In genomic region chr6:85331736-85332135, GRCm38 (mm10) we compare ENCODE assay signal across 8 mouse cellular contexts. TPM values are rescaled to one million over a fixed set of nuclear protein-coding genes. Genes with fewer than 3 reads are reported as not detected.
DNase-seq lines count a peak whose midpoint lies in the region; ATAC-seq and TF ChIP-seq lines count a peak whose summit lies in the region.

No protein-coding gene starts in this region.

- peak overlapping the region; percentile 79 for H3K4me3 ChIP-seq in kidney, postnatal 0 days (replicated peaks; ENCODE audit: low read depth, low read length)
- H3K4me3 ChIP-seq in embryonic facial prominence, embryonic 12.5 days, result peak overlapping the region; percentile 57; the same call in 1 of the 2 replicates
- H3K4me3 ChIP-seq in myocyte, result peak overlapping the region; percentile 80

- TF ChIP-seq POLR2A in myocyte (IDR thresholded peaks at IDR 0.05; ENCODE audit: insufficient read length, low read depth), result no peak

- H3K27me3 ChIP-seq in kidney, postnatal 0 days (ENCODE audit: insufficient read depth, low read length), result no peaks in the 10 kb centered on the region
- peaks cover 11% of the 10 kb centered on the region; the same call in 1 of the 2 replicates for H3K27me3 ChIP-seq in embryonic facial prominence, embryonic 12.5 days
- no peaks in the 10 kb centered on the region for H3K27me3 ChIP-seq in myocyte (ENCODE audit: control insufficient read depth, insufficient read depth, insufficient read length)

- WGBS in kidney, postnatal 0 days, result 25% methylated on average over 8 of the region's 8 CpGs
- 12% methylated on average over 8 of the region's 8 CpGs for WGBS in embryonic facial prominence, embryonic 12.5 days

- H3K27ac ChIP-seq in kidney, postnatal 0 days, result no peak overlapping the region
- no peak overlapping the region for H3K27ac ChIP-seq in embryonic facial prominence, embryonic 12.5 days

- H3K36me3 ChIP-seq in kidney, postnatal 0 days (ENCODE audit: insufficient read depth, low read length), result no peaks in the 10 kb centered on the region
- 0 out of 2 replicates have a peak, but pooled peaks cover 1% of the 10 kb centered on the region for H3K36me3 ChIP-seq in embryonic facial prominence, embryonic 12.5 days
- no peaks in the 10 kb centered on the region for H3K36me3 ChIP-seq in myocyte (ENCODE audit: control insufficient read depth, insufficient read depth)

- H3K4me1 ChIP-seq in kidney, postnatal 0 days (replicated peaks; ENCODE audit: insufficient read depth, low read length), result no peaks in the 10 kb centered on the region; the same call in 1 of the 2 replicates
- H3K4me1 ChIP-seq in embryonic facial prominence, embryonic 12.5 days, result 0 out of 2 replicates have a peak, but pooled peaks cover 6% of the 10 kb centered on the region

- no peak for ATAC-seq in kidney, postnatal 0 days (replicated peaks; ENCODE audit: low FRiP score, low read depth)
- ATAC-seq in embryonic facial prominence, embryonic 12.5 days (ENCODE audit: insufficient number of reproducible peaks, insufficient read depth, low FRiP score, low TSS enrichment), result no peak

- DNase-seq in kidney, postnatal 0 days (ENCODE audit: low spot score), result no peak
- DNase-seq in kidney, postnatal 4 days, result no peak
- peak; percentile 21 for DNase-seq in induced T-regulatory cell, adult 2 months (ENCODE audit: low read depth)
- DNase-seq in adrenal gland, postnatal 10 days, result no peak
- DNase-seq in thymus, postnatal 25 days, result no peak
- no peak for DNase-seq in thymus, postnatal 4 days

- H3K79me2 ChIP-seq in myocyte (ENCODE audit: control insufficient read depth, insufficient read depth), result no peaks in the 10 kb centered on the region

- peak overlapping the region; percentile 99 for H3K4me2 ChIP-seq in kidney, postnatal 0 days (ENCODE audit: low read length)
- H3K4me2 ChIP-seq in embryonic facial prominence, embryonic 12.5 days (replicated peaks), result peak overlapping the region; percentile 95
- peak overlapping the region; percentile 95 for H3K4me2 ChIP-seq in myocyte (ENCODE audit: low read depth)

- no peak for TF ChIP-seq CTCF in kidney, postnatal 0 days (IDR thresholded peaks at IDR 0.05; ENCODE audit: low read depth)

- H3ac ChIP-seq in myocyte (ENCODE audit: control insufficient read depth, insufficient read length), result no peak overlapping the region

- no peaks in the 10 kb centered on the region for H3K9me3 ChIP-seq in kidney, postnatal 0 days (replicated peaks; ENCODE audit: low read length)
- H3K9me3 ChIP-seq in embryonic facial prominence, embryonic 12.5 days, result no peaks in the 10 kb centered on the region

- H3K9ac ChIP-seq in kidney, postnatal 0 days (ENCODE audit: low read depth, low read length), result 0 out of 2 replicates have a peak overlapping the region, but pooled peaks have one; percentile 83
- H3K9ac ChIP-seq in embryonic facial prominence, embryonic 12.5 days, result no peak overlapping the region

TF ChIP-seq in myocyte, 11 proteins besides CTCF, POLR2A, EP300 and RAD21:
- TF ChIP-seq TCF3 (IDR thresholded peaks at IDR 0.05; ENCODE audit: insufficient read length, low read depth), result no peak
- no peak for TF ChIP-seq MYOG (IDR thresholded peaks at IDR 0.05; ENCODE audit: control insufficient read depth in 1 of 3, insufficient read depth in 1 of 3, insufficient read length in 2 of 3, low read depth in 2 of 3)
- TF ChIP-seq MYOD1 (IDR thresholded peaks at IDR 0.05; ENCODE audit: control insufficient read depth in 1 of 3, insufficient read length in 2 of 3, low read depth in 2 of 3), result no peak
- TF ChIP-seq CEBPB (IDR thresholded peaks at IDR 0.05; ENCODE audit: insufficient read depth, poor library complexity, severe bottlenecking), result no peak
- no peak for TF ChIP-seq REST (IDR thresholded peaks at IDR 0.05; ENCODE audit: insufficient read depth, insufficient read length)
- TF ChIP-seq E2F4 (IDR thresholded peaks at IDR 0.05; ENCODE audit: insufficient read depth), result no peak
- no peak for TF ChIP-seq POLR2AphosphoS2 (IDR thresholded peaks at IDR 0.05; ENCODE audit: insufficient read length, low read depth)
- TF ChIP-seq USF1 (IDR thresholded peaks at IDR 0.05; ENCODE audit: low read depth), result no peak
- no peak for TF ChIP-seq SRF (IDR thresholded peaks at IDR 0.05; ENCODE audit: control insufficient read depth, insufficient read length, low read depth)
- no peak for TF ChIP-seq TCF12 (IDR thresholded peaks at IDR 0.05; ENCODE audit: insufficient read depth, poor library complexity, severe bottlenecking)
- TF ChIP-seq MAX (IDR thresholded peaks at IDR 0.05; ENCODE audit: low read depth), result no peak
TF ChIP-seq in myocyte: peak in this region for 0.

RNA-seq across cellular contexts. Expression of gene Sfxn5, which starts 1.5 kb away (rescaled TPM):
- 12.9 and 15.7 TPM in 2 replicates for polyA plus RNA-seq in kidney, postnatal 0 days (2015; fragmentation: Nextera tagmentation; extraction: Ambion mirVana)
- polyA plus RNA-seq in embryonic facial prominence, embryonic 12.5 days (2016; fragmentation: Nextera tagmentation; extraction: Ambion mirVana), result 7.2 and 8.1 TPM in 2 replicates
- 2.0 TPM for polyA plus RNA-seq in myocyte (2012; fragmentation: generic; extraction: Trizol)
- total RNA-seq in adrenal gland, postnatal 10 days (2021), result 10 to 100 TPM; 21.5 to 23.1 TPM

RNA-seq across cellular contexts. Expression of gene Rab11fip5, which starts 42.7 kb away (rescaled TPM):
- polyA plus RNA-seq in kidney, postnatal 0 days (2015; fragmentation: Nextera tagmentation; extraction: Ambion mirVana), result 21.0 and 21.2 TPM in 2 replicates
- 12.3 and 13.3 TPM in 2 replicates for polyA plus RNA-seq in embryonic facial prominence, embryonic 12.5 days (2016; fragmentation: Nextera tagmentation; extraction: Ambion mirVana)
- 24.8 TPM for polyA plus RNA-seq in myocyte (2012; fragmentation: generic; extraction: Trizol)
- 10 to 100 TPM; 24.5 to 32.4 TPM for total RNA-seq in adrenal gland, postnatal 10 days (2021)
